Mouse (Mus musculus): ENCODE measurements at regions not wholly inside any gene's neighbourhood (a gene's known extent, or its start where the extent isn't known, plus 50 kb on each side); places are given as distances from the start of the nearest gene placed in this dataset.

DNA sequence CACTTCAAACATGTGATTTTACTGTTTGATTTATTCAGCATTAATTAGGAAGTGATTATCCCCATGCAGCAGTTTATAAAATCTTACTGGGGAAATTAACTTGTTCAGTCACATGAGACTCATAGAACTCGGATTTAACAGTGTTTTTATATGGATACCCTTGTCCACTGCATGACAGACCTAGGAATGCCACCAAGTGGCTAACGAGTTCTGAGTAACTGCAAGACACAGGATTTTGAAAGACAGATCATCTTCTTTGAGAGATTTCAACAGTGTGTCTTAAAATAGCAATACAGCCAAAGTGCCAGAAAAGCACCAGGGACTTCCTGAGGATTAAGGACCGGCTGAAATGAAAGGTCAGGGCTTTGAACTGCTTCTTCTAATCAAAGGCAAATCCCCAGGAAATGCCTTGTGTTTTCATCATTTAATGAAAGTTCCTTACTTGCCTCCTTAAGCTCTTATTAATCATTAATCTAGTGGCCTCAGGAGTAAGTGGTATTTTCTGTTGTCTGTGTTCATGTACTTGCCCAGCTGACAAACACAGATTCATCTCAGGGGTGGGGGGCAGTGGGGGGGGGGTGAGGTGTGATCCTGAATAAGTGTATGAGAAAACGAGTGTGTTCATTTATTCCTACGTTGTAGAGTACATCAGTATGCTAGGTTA lies 193.4 kb downstream of the Gm13691 start:
- DNase-seq (ENCODE audit: low spot score), result no peak

GRCm38 (mm10) chr2:84184288-84185015 lies 194.1 kb downstream of the Gm13691 start:
- DNase-seq (ENCODE audit: low spot score), result no peak

GRCm38 (mm10) chr2:84185016-84185330 lies 194.6 kb downstream of the Gm13691 start:
- no peak for DNase-seq (ENCODE audit: low spot score)

- DNase-seq (ENCODE audit: low spot score), result no peak
Measured at GRCm38 (mm10) chr2:84186126-84186701, 195.9 kb downstream of the Gm13691 start.

GRCm38 (mm10) chr2:84187456-84187855 lies 197.1 kb downstream of the Gm13691 start:
- DNase-seq (ENCODE audit: low spot score), result no peak

- no peak for DNase-seq (ENCODE audit: low spot score)
Measured at GRCm38 (mm10) chr2:84189302-84189701, 198.9 kb downstream of the Gm13691 start.

DNA sequence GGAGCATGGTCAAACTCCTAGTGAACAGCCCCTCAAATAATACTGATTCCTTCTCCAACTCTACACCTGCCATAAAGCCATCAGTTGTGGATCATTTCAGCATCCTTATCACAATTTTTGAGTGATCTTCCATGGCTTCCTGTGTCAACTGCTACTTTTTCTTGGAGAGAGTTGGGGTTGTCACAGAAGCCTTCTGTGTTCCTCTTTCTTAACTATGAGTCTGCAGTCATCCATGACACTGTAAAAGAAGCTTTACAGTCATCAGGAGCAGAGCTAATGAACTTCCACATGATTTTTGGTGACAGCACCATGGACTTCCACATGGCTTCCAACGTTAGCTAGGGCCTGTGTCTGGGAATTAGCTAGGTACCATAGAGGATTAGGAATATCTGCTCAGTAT lies 208.1 kb downstream of the Calcrl start:
- DNase-seq (ENCODE audit: low spot score), result no peak

DNA sequence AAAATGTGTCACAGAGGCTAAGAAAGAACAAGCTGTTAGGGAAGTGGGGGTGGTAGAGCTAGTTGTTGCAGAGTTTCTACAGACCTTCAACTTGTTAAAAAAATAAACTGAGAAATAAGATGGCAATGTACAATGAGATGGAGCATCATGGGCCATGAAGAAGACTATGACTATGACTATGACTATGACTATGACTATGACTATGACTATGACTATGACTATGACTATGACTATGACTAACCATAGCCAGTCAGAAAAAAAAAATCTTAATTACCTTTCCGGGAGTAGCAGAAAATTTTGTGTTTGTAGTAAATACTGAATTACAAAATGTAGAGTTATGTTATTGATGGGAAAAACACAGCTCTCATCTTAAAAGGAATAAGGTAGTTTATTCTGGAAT lies 203.2 kb downstream of the Calcrl start:
- no peak for DNase-seq (ENCODE audit: low spot score)

DNA sequence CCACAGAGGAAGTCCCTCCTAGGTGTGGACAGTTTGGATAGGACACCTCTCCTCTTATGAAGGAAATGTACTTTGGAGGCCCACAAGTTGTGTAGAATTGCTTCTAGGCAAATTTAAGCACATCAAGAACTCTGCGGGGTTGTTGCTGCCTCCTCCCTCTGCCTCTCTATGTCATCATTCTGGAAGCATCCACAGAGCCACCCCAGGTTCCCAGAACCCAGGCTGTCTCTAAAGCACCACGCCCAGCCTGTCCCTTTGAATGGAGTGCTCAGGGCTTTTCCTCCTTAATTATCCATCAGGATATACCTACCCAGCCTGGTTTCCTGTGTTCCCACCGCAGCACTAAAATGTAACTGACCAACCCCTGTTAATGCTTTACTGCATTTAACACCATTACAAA lies 195.4 kb downstream of the Calcrl start:
- no peak for DNase-seq (ENCODE audit: low spot score)

GRCm38 (mm10) chr2:84235641-84236040 lies 189.6 kb downstream of the Calcrl start:
- no peak for DNase-seq (ENCODE audit: low spot score)

GRCm38 (mm10) chr2:84241244-84241643 lies 184.0 kb downstream of the Calcrl start:
- DNase-seq (ENCODE audit: low spot score), result no peak

GRCm38 (mm10) chr2:84241986-84242385 lies 183.2 kb downstream of the Calcrl start:
- DNase-seq (ENCODE audit: low spot score), result no peak

DNA sequence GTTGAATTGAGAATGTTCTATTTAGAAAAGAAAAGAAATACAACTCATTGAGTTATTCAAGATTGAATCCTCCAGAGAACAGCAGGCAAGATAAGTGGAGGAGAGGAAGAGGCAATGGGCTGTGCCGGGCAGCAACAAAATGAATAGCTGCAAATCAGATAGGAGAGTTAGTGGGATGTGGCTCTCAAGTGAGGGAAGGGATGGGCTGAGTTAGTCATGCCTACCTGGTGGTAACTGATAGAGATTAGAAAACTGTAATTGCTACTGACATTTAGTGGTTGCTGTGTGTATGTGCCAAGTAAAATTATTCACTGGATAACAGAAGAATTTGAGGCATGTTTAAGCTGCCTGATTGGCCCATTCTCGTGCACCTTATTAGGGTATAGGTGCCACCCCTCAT lies 179.3 kb downstream of the Calcrl start:
- DNase-seq (ENCODE audit: low spot score), result no peak

DNA sequence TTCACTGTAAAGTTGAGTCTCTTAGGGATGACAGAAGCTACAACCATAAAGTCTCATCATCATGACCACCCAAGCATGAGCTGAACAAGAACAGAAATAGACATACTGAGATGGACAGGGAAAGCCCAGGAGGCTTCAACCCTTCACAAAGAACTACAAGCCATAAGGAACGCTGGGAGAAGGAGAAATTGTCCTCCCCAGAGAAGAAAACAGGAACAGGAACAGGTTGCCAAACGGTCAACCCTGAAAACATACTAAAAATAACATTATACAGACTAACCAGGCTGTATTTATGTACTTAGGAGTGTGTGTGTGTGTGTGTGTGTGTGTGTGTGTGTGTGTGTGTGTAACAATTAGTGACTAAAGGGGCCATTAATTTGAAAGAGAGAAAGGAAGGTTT lies 178.6 kb downstream of the Calcrl start:
- no peak for DNase-seq (ENCODE audit: low spot score)

DNA sequence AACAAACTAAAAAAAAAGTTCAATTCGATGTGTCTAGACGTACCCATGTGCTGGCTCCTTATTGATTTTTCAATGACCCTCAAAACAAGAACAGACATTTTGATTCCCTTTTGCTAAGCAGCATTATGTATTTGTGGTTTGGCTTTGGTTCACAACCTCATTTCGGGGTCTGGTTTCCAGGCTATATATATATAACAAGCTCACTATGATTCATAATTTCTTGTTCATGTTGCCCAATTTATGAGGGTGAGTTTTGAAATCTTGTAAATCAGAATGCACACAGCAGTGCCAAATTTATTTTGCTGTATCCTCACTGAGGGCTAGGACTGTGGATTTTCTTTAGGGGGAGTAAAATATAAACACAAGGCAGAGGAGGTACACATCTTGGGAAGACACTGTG lies 177.0 kb downstream of the Calcrl start:
- no peak for DNase-seq (ENCODE audit: low spot score)

GRCm38 (mm10) chr2:84249871-84250270 lies 175.3 kb downstream of the Calcrl start:
- no peak for DNase-seq (ENCODE audit: low spot score)

GRCm38 (mm10) chr2:84252076-84252475 lies 173.1 kb downstream of the Calcrl start:
- no peak for DNase-seq (ENCODE audit: low spot score)

DNA sequence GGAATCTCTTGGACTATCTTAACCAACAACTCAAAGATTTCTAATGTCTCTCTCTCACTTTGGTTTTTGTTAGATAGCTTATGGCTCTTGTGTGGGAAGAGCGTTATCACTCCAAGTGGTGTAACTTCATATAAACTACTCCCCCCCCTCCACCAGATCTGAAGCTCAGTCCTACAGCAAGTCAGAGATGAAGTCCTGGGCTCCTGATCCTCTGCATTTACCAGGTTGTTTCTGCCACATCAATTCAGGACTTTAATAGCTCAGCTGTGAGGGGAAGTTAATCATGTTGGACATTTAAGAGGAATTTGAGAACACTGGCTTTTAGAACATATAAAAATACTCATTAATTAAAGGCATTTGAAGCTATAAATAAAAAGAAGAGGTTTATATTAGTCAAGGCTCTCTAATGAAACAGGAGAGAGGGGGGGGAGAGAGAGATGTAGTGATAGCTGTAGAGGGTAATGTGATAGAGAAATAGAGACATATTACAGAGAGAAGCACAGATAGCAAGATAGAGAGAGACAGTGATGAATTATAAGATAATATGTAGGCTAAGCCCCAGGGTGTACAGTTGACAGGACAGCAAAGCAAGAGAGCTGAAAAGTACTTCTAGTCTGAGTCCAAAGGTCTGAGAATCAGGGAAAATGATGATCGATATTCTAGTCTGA lies 166.7 kb downstream of the Calcrl start:
- no peak for DNase-seq (ENCODE audit: low spot score)

- no peak for DNase-seq (ENCODE audit: low spot score)
Measured at GRCm38 (mm10) chr2:84259222-84259621, 166.0 kb downstream of the Calcrl start.

GRCm38 (mm10) chr2:84260701-84261100 lies 164.5 kb downstream of the Calcrl start:
- no peak for DNase-seq (ENCODE audit: low spot score)

- DNase-seq (ENCODE audit: low spot score), result no peak
Measured at GRCm38 (mm10) chr2:84261481-84261880, 163.7 kb downstream of the Calcrl start.

- DNase-seq (ENCODE audit: low spot score), result no peak
Measured at GRCm38 (mm10) chr2:84264485-84264884, 160.7 kb downstream of the Calcrl start.

DNA sequence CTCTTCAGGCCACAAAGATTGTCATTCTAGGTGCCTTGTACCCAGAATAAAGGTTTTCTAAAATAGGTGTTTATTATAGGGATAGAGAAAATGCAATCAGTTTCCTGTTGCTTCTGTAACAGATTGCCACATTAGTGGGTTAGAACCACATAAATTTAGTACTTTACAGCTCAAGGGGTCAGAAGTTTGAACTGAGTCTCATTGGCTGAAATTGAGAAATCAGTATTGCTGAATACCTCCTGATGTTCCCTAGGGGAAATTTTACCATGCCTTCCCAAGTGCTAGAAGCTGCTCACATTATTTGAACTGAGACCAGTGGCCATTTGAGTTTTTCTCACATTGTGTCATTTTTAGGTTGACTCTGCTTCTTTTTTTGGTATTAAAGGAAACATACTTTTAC lies 160.2 kb downstream of the Calcrl start:
- DNase-seq (ENCODE audit: low spot score), result no peak

Data from layer of hippocampus, adult 9-10 months (tissue).